Mouse (Mus musculus): ENCODE data around the gene Sult1d1. TPM values are rescaled to one million over a fixed set of nuclear protein-coding genes. Genes with fewer than 3 reads are reported as not detected.

Gene Sult1d1
- polyA plus RNA-seq, 1 experiment from 2014 or later = not detected

- Histone ChIP-seq H3K36me3 (ENCODE audit: control insufficient read depth, insufficient read depth, low read length) (no peaks in the 10 kb centered on the region), H3K4me1 (ENCODE audit: control insufficient read depth, insufficient read depth, low read length) (no peaks in the 10 kb centered on the region), H3K9me3 (ENCODE audit: control insufficient read depth, low read length) (no peaks in the 10 kb centered on the region), H3K9ac (replicated peaks; ENCODE audit: low read depth, low read length) (no peak overlapping the region), H3K27ac (ENCODE audit: low read depth, low read length) (no peak overlapping the region), H3K4me2 (ENCODE audit: low read depth, low read length) (no peak overlapping the region), H3K4me3 (ENCODE audit: low read depth, low read length) (no peak overlapping the region), H3K27me3 (ENCODE audit: control insufficient read depth, insufficient read depth, low read length) (no peaks in the 10 kb centered on the region)
- no peak for ATAC-seq (ENCODE audit: low read depth)
- 60% methylated on average over 5 of the region's 5 CpGs for WGBS
Measured at GRCm38 (mm10) chr5:87573490-87573889, 4.7 kb upstream of the Sult1d1 start.

GRCm38 (mm10) chr5:87572781-87573180 lies 4.0 kb upstream of the Sult1d1 start:
- Histone ChIP-seq H3K27ac (ENCODE audit: low read depth, low read length) (no peak overlapping the region), H3K27me3 (ENCODE audit: control insufficient read depth, insufficient read depth, low read length) (no peaks in the 10 kb centered on the region), H3K9ac (replicated peaks; ENCODE audit: low read depth, low read length) (no peak overlapping the region), H3K36me3 (ENCODE audit: control insufficient read depth, insufficient read depth, low read length) (no peaks in the 10 kb centered on the region), H3K4me1 (ENCODE audit: control insufficient read depth, insufficient read depth, low read length) (no peaks in the 10 kb centered on the region), H3K4me2 (ENCODE audit: low read depth, low read length) (no peak overlapping the region), H3K4me3 (ENCODE audit: low read depth, low read length) (no peak overlapping the region), H3K9me3 (ENCODE audit: control insufficient read depth, low read length) (no peaks in the 10 kb centered on the region)
- ATAC-seq (ENCODE audit: low read depth) = no peak
- WGBS = 85% methylated on average over 6 of the region's 6 CpGs

- H3K4me3 ChIP-seq (ENCODE audit: low read depth, low read length) = no peak overlapping the region
- H3K9me3 ChIP-seq (ENCODE audit: control insufficient read depth, low read length) = no peaks in the 10 kb centered on the region
- H3K9ac ChIP-seq (replicated peaks; ENCODE audit: low read depth, low read length) = no peak overlapping the region
- WGBS = 87% methylated on average over 1 of the region's 1 CpGs
- no peaks in the 10 kb centered on the region for H3K27me3 ChIP-seq (ENCODE audit: control insufficient read depth, insufficient read depth, low read length)
- no peak overlapping the region for H3K27ac ChIP-seq (ENCODE audit: low read depth, low read length)
- no peak for ATAC-seq (ENCODE audit: low read depth)
- no peaks in the 10 kb centered on the region for H3K4me1 ChIP-seq (ENCODE audit: control insufficient read depth, insufficient read depth, low read length)
- no peak overlapping the region for H3K4me2 ChIP-seq (ENCODE audit: low read depth, low read length)
- H3K36me3 ChIP-seq (ENCODE audit: control insufficient read depth, insufficient read depth, low read length) = no peaks in the 10 kb centered on the region
Measured at GRCm38 (mm10) chr5:87567306-87567705, 1.5 kb downstream of the Sult1d1 start.

- H3K27ac ChIP-seq (ENCODE audit: low read depth, low read length) = no peak overlapping the region
- no peak overlapping the region for H3K9ac ChIP-seq (replicated peaks; ENCODE audit: low read depth, low read length)
- H3K27me3 ChIP-seq (ENCODE audit: control insufficient read depth, insufficient read depth, low read length) = no peaks in the 10 kb centered on the region
- no peak overlapping the region for H3K4me2 ChIP-seq (ENCODE audit: low read depth, low read length)
- H3K4me3 ChIP-seq (ENCODE audit: low read depth, low read length) = no peak overlapping the region
- H3K4me1 ChIP-seq (ENCODE audit: control insufficient read depth, insufficient read depth, low read length) = no peaks in the 10 kb centered on the region
- H3K9me3 ChIP-seq (ENCODE audit: control insufficient read depth, low read length) = no peaks in the 10 kb centered on the region
- H3K36me3 ChIP-seq (ENCODE audit: control insufficient read depth, insufficient read depth, low read length) = no peaks in the 10 kb centered on the region
- ATAC-seq (ENCODE audit: low read depth) = no peak
Measured at GRCm38 (mm10) chr5:87562966-87563365, 5.9 kb downstream of the Sult1d1 start.

GRCm38 (mm10) chr5:87562526-87562925 lies 6.3 kb downstream of the Sult1d1 start:
- Histone ChIP-seq H3K9me3 (ENCODE audit: control insufficient read depth, low read length) (no peaks in the 10 kb centered on the region), H3K36me3 (ENCODE audit: control insufficient read depth, insufficient read depth, low read length) (no peaks in the 10 kb centered on the region), H3K27ac (ENCODE audit: low read depth, low read length) (no peak overlapping the region), H3K9ac (replicated peaks; ENCODE audit: low read depth, low read length) (no peak overlapping the region), H3K4me3 (ENCODE audit: low read depth, low read length) (no peak overlapping the region), H3K27me3 (ENCODE audit: control insufficient read depth, insufficient read depth, low read length) (no peaks in the 10 kb centered on the region), H3K4me1 (ENCODE audit: control insufficient read depth, insufficient read depth, low read length) (no peaks in the 10 kb centered on the region), H3K4me2 (ENCODE audit: low read depth, low read length) (no peak overlapping the region)
- WGBS = 86% methylated on average over 4 of the region's 4 CpGs
- no peak for ATAC-seq (ENCODE audit: low read depth)

- no peaks in the 10 kb centered on the region for H3K9me3 ChIP-seq (ENCODE audit: control insufficient read depth, low read length)
- H3K4me1 ChIP-seq (ENCODE audit: control insufficient read depth, insufficient read depth, low read length) = no peaks in the 10 kb centered on the region
- H3K4me2 ChIP-seq (ENCODE audit: low read depth, low read length) = no peak overlapping the region
- H3K36me3 ChIP-seq (ENCODE audit: control insufficient read depth, insufficient read depth, low read length) = no peaks in the 10 kb centered on the region
- no peak for ATAC-seq (ENCODE audit: low read depth)
- no peak overlapping the region for H3K27ac ChIP-seq (ENCODE audit: low read depth, low read length)
- 76% methylated on average over 5 of the region's 5 CpGs for WGBS
- H3K9ac ChIP-seq (replicated peaks; ENCODE audit: low read depth, low read length) = no peak overlapping the region
- no peak overlapping the region for H3K4me3 ChIP-seq (ENCODE audit: low read depth, low read length)
- H3K27me3 ChIP-seq (ENCODE audit: control insufficient read depth, insufficient read depth, low read length) = no peaks in the 10 kb centered on the region
Measured at GRCm38 (mm10) chr5:87560145-87560544, 8.7 kb downstream of the Sult1d1 start.

- Histone ChIP-seq H3K9me3 (ENCODE audit: control insufficient read depth, low read length) (no peaks in the 10 kb centered on the region), H3K27ac (ENCODE audit: low read depth, low read length) (no peak overlapping the region), H3K36me3 (ENCODE audit: control insufficient read depth, insufficient read depth, low read length) (no peaks in the 10 kb centered on the region), H3K4me1 (ENCODE audit: control insufficient read depth, insufficient read depth, low read length) (no peaks in the 10 kb centered on the region), H3K4me3 (ENCODE audit: low read depth, low read length) (no peak overlapping the region), H3K9ac (replicated peaks; ENCODE audit: low read depth, low read length) (no peak overlapping the region), H3K27me3 (ENCODE audit: control insufficient read depth, insufficient read depth, low read length) (no peaks in the 10 kb centered on the region), H3K4me2 (ENCODE audit: low read depth, low read length) (no peak overlapping the region)
- no peak for ATAC-seq (ENCODE audit: low read depth)
- 46% methylated on average over 1 of the region's 1 CpGs for WGBS
Measured at GRCm38 (mm10) chr5:87550935-87551334, 17.9 kb downstream of the Sult1d1 start.

GRCm38 (mm10) chr5:87538111-87538510 lies 30.7 kb downstream of the Sult1d1 start, which contains the start of gene Sult1b1:
Gene Sult1b1 (minus strand): TSS chr5:87538195.
- H3K4me3 ChIP-seq (ENCODE audit: low read depth, low read length) = no peak within 1 kb of the TSS
- H3K36me3 ChIP-seq (ENCODE audit: control insufficient read depth, insufficient read depth, low read length) = no peaks in the 10 kb centered on the region
- no peaks in the 10 kb centered on the region for H3K4me1 ChIP-seq (ENCODE audit: control insufficient read depth, insufficient read depth, low read length)
- ATAC-seq (ENCODE audit: low read depth) = no peak
- no peaks in the 10 kb centered on the region for H3K27me3 ChIP-seq (ENCODE audit: control insufficient read depth, insufficient read depth, low read length)
- H3K27ac ChIP-seq (ENCODE audit: low read depth, low read length) = no peak within 1 kb of the TSS
- no peak within 1 kb of the TSS for H3K9ac ChIP-seq (replicated peaks; ENCODE audit: low read depth, low read length)
- H3K9me3 ChIP-seq (ENCODE audit: control insufficient read depth, low read length) = no peaks in the 10 kb centered on the region
- no peak within 1 kb of the TSS for H3K4me2 ChIP-seq (ENCODE audit: low read depth, low read length)
- 93% methylated on average over 2 of the region's 2 CpGs for WGBS

- WGBS = 74% methylated on average over 4 of the region's 4 CpGs
Measured at GRCm38 (mm10) chr5:87535994-87536644, 32.7 kb downstream of the Sult1d1 start.

More at GRCm38 (mm10) chr5:87535994-87536644, 32.7 kb downstream of the Sult1d1 start:
- no peak overlapping the region for H3K27ac ChIP-seq (ENCODE audit: low read depth, low read length)
- H3K27me3 ChIP-seq (ENCODE audit: control insufficient read depth, insufficient read depth, low read length) = no peaks in the 10 kb centered on the region
- H3K9ac ChIP-seq (replicated peaks; ENCODE audit: low read depth, low read length) = no peak overlapping the region
- H3K4me3 ChIP-seq (ENCODE audit: low read depth, low read length) = no peak overlapping the region
- H3K9me3 ChIP-seq (ENCODE audit: control insufficient read depth, low read length) = no peaks in the 10 kb centered on the region
- ATAC-seq (ENCODE audit: low read depth) = no peak
- no peaks in the 10 kb centered on the region for H3K36me3 ChIP-seq (ENCODE audit: control insufficient read depth, insufficient read depth, low read length)
- H3K4me1 ChIP-seq (ENCODE audit: control insufficient read depth, insufficient read depth, low read length) = no peaks in the 10 kb centered on the region
- no peak overlapping the region for H3K4me2 ChIP-seq (ENCODE audit: low read depth, low read length)
